Mouse (Mus musculus) cortical plate, adult 2 months (tissue): ENCODE measurements around the gene Rai2.

Source experiments
- CTCF ChIP-seq: fragments of 200-500 bp; IDR thresholded peaks from 2 replicates; pipeline ENCODE4 v1.5.1; 2011; ENCODE audit warnings: mild to moderate bottlenecking, control low read depth, low read length; ENCODE audit not compliant: insufficient read depth; ENCODE audit errors: extremely low read depth
- POLR2A ChIP-seq: fragments of 200-500 bp; IDR thresholded peaks from 2 replicates; pipeline ENCODE4 v1.6.1; 2011; ENCODE audit warnings: mild to moderate bottlenecking, low read length, control low read depth; ENCODE audit not compliant: insufficient read depth; ENCODE audit errors: extremely low read depth

DNA sequence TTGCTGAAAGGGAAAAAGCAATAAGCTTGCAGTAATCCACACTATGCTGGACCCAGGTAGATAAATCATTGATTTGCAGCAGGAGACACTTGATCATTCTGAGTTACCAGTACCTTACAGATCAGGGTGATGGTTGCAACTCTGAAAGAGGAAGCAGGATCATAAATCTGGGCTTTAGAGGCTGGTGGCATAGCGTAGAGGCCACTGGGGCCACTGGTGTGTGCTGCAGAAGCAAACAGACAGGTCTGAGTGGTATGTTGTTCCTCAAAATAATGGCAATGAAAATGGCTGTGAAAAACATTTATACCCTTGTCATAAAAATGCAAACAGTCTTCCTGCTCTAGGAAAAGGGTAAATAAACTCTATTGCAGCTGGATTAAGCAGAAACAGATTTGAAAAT, 9.4 kb downstream of the Rai2 start:
- TF ChIP-seq CTCF (no peak), POLR2A (no peak)
